Mouse (Mus musculus): ENCODE data around the gene Jph2.

GRCm38 (mm10) chr2:163393241-163393640 lies 4.6 kb downstream of the Jph2 start:
- no peak for TF ChIP-seq CTCF (IDR thresholded peaks at IDR 0.05; ENCODE audit: control insufficient read depth, insufficient read depth, insufficient read length)
- no peak for TF ChIP-seq USF1 (IDR thresholded peaks at IDR 0.05; ENCODE audit: low read depth)
- TF ChIP-seq MAX (IDR thresholded peaks at IDR 0.05) = no peak
- TF ChIP-seq MYOD1 (IDR thresholded peaks at IDR 0.05; ENCODE audit: control insufficient read depth, insufficient read length, low read depth) = no peak
- TF ChIP-seq MYOG (IDR thresholded peaks at IDR 0.05; ENCODE audit: control insufficient read depth, extremely low read depth, insufficient read length) = no peak
- no peak for TF ChIP-seq CEBPB (IDR thresholded peaks at IDR 0.05; ENCODE audit: low read depth)

Data from C2C12 (cell line).